Mouse (Mus musculus): ENCODE data around the gene Gm11146.

DNA sequence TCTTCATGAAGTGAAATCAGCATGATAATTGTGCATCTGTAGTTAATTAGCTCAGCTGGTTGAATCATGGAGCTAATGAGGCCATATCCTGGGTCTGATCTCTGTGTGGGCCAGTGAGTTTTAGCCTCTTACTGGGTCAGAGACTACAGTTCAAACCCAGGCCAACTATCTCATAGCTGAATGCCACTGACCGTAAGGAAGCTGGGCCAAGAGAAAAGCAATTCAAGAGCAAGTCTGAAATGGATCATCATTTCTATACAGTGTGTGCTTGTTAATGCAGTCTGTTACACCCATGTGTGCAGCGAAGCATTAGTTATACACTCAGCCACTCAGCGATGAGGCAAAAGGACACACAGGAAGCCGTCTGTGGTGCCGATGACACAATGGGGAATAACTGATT lies 28.9 kb downstream of the Gm11146 start:
- TF ChIP-seq CTCF (IDR thresholded peaks at IDR 0.05; ENCODE audit: control insufficient read depth, insufficient read depth, low read length) (no peak), POLR2A (IDR thresholded peaks at IDR 0.05; ENCODE audit: borderline replicate concordance, control insufficient read depth, low read depth, low read length) (no peak)

Data from bone marrow, adult 2 months (tissue).